Mouse (Mus musculus): Measurements from ENCODE around the gene Tnfsf8. TPM values are rescaled to one million over a fixed set of nuclear protein-coding genes. Genes with fewer than 3 reads are reported as not detected.

The Tnfsf8 gene
- polyA plus RNA-seq, 1 experiment from 2014 or later = not detected

DNA sequence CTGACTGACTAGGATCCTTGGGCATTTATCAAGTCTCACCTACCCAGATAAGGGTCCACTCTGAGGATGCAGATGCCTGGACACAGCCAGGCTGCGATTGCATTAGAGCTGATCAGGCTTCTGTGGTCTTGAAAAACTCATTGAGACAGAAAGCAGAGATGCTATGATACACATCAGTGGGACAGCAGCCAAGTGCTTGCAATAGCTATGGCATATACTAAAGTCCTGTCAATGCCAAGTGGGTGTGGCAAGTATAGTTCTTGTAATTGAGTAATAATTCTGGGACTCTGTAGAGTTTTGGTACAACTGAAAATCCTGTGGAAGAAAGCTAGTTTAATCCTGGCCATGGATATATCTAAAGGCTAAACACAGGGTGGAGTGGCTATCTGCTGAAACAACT lies 63.1 kb downstream of the Tnfsf8 start:
- Histone ChIP-seq H3K36me3 (ENCODE audit: control insufficient read depth, insufficient read depth, low read length) (no peaks in the 10 kb centered on the region), H3K9me3 (ENCODE audit: control insufficient read depth, low read length) (no peaks in the 10 kb centered on the region), H3K27me3 (ENCODE audit: control insufficient read depth, insufficient read depth, low read length) (no peaks in the 10 kb centered on the region), H3K4me1 (replicated peaks; ENCODE audit: control insufficient read depth, insufficient read depth, low read length) (no peaks in the 10 kb centered on the region), H3K27ac (ENCODE audit: low read depth, low read length) (no peak overlapping the region), H3K4me3 (ENCODE audit: low read depth, low read length) (no peak overlapping the region), H3K4me2 (ENCODE audit: low read depth, low read length, severe bottlenecking) (no peak overlapping the region), H3K9ac (ENCODE audit: low read length) (no peak overlapping the region)
- 79% methylated on average over 1 of the region's 1 CpGs for WGBS
- DNase-seq (ENCODE audit: low spot score) = no peak
- no peak for ATAC-seq (replicated peaks; ENCODE audit: low FRiP score)

DNA sequence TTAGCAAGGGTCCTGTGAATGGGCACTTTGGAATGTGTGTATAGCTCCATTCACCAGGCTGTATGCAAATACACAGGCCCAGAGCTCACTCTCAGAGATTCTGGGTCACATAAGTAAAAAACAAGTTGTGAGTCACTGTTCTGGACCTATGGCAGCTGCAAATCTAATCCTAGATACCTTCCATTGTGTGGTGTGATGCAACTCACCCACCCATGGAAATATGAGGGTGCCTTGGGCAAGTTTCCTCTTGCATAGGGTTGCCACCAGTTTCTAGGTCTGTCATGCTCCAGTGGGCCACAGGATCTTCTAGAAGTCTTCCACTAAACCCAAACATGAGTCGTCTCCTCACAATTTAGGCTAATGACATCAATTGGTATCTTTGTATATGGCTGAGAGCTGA lies 64.6 kb downstream of the Tnfsf8 start:
- no peaks in the 10 kb centered on the region for H3K9me3 ChIP-seq (ENCODE audit: control insufficient read depth, low read length)
- no peak overlapping the region for H3K4me3 ChIP-seq (ENCODE audit: low read depth, low read length)
- H3K27me3 ChIP-seq (ENCODE audit: control insufficient read depth, insufficient read depth, low read length) = no peaks in the 10 kb centered on the region
- no peaks in the 10 kb centered on the region for H3K4me1 ChIP-seq (replicated peaks; ENCODE audit: control insufficient read depth, insufficient read depth, low read length)
- ATAC-seq (replicated peaks; ENCODE audit: low FRiP score) = no peak
- 91% methylated on average over 1 of the region's 1 CpGs for WGBS
- no peak for DNase-seq (ENCODE audit: low spot score)
- no peak overlapping the region for H3K4me2 ChIP-seq (ENCODE audit: low read depth, low read length, severe bottlenecking)
- no peak overlapping the region for H3K27ac ChIP-seq (ENCODE audit: low read depth, low read length)
- no peak overlapping the region for H3K9ac ChIP-seq (ENCODE audit: low read length)
- H3K36me3 ChIP-seq (ENCODE audit: control insufficient read depth, insufficient read depth, low read length) = no peaks in the 10 kb centered on the region

DNA sequence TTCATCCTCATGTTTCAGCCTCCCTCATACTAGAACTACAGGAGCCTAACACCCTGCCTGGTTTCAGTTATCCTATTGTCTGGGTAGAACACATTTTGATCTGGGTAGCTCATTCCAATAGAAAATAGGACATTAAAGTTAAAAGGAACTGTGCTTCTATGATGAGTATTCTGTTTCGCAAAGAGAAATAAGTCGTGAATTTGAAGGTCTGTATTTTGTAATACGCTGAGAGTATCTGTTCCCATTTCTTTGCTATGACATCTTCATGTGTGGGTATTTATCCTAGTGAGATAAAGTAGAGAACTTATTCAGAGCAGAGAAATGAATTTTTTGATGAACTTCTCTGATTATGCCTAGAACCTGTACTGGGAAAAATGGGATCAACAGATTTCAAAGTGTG lies 68.8 kb downstream of the Tnfsf8 start:
- ATAC-seq (replicated peaks; ENCODE audit: low FRiP score) (no peak), DNase-seq (ENCODE audit: low spot score) (no peak)
- WGBS = 97% methylated on average over 3 of the region's 3 CpGs
- Histone ChIP-seq H3K36me3 (ENCODE audit: control insufficient read depth, insufficient read depth, low read length) (no peaks in the 10 kb centered on the region), H3K4me2 (ENCODE audit: low read depth, low read length, severe bottlenecking) (no peak overlapping the region), H3K27me3 (ENCODE audit: control insufficient read depth, insufficient read depth, low read length) (no peaks in the 10 kb centered on the region), H3K9ac (ENCODE audit: low read length) (no peak overlapping the region), H3K4me3 (ENCODE audit: low read depth, low read length) (no peak overlapping the region), H3K9me3 (ENCODE audit: control insufficient read depth, low read length) (no peaks in the 10 kb centered on the region), H3K27ac (ENCODE audit: low read depth, low read length) (no peak overlapping the region), H3K4me1 (replicated peaks; ENCODE audit: control insufficient read depth, insufficient read depth, low read length) (no peaks in the 10 kb centered on the region)

DNA sequence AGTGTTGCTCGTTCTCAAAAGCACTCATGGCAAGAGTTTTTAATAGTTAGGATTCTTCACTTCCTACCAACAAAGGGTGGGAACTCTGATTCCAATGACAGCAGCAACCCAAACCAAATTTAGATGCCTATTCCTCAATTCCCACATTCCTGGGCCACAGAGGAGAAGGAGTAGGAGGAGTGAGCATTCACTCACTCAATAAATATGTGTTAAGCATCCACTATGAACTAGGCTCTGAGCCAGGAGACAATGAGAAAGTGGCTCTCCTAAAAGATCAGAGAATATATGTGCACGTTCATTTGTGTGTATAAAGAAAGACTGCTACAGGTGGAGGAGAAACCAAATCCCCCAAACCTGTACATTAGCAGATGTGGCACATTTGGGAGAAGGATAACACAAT lies 75.7 kb downstream of the Tnfsf8 start:
- H3K4me2 ChIP-seq (ENCODE audit: low read depth, low read length, severe bottlenecking) = no peak overlapping the region
- H3K27ac ChIP-seq (ENCODE audit: low read depth, low read length) = no peak overlapping the region
- WGBS = 88% methylated on average over 2 of the region's 2 CpGs
- H3K36me3 ChIP-seq (ENCODE audit: control insufficient read depth, insufficient read depth, low read length) = no peaks in the 10 kb centered on the region
- no peaks in the 10 kb centered on the region for H3K4me1 ChIP-seq (replicated peaks; ENCODE audit: control insufficient read depth, insufficient read depth, low read length)
- no peaks in the 10 kb centered on the region for H3K9me3 ChIP-seq (ENCODE audit: control insufficient read depth, low read length)
- no peak overlapping the region for H3K9ac ChIP-seq (ENCODE audit: low read length)
- H3K4me3 ChIP-seq (ENCODE audit: low read depth, low read length) = no peak overlapping the region
- H3K27me3 ChIP-seq (ENCODE audit: control insufficient read depth, insufficient read depth, low read length) = no peaks in the 10 kb centered on the region
- DNase-seq (ENCODE audit: low spot score) (no peak), ATAC-seq (replicated peaks; ENCODE audit: low FRiP score) (no peak)

DNA sequence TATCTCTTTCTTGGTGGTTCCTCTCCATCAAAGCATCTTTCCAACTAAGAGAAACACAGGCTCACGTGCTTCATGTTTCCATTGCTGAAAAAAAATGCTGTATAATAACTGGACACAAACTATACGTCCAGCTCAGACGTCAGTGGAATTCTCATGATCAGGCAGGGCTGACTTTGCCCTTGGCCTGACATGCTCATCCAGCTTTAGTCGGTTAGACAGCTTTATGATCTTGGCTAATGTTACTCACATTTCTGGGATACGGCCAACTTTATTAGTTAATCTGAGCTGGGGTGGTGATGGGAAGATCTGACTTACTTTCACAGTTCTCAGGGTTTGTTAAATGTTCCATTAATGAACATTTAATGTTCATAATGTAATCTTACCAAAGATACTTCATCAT lies 77.3 kb downstream of the Tnfsf8 start:
- 92% methylated on average over 5 of the region's 5 CpGs for WGBS
- H3K9ac ChIP-seq (ENCODE audit: low read length) = no peak overlapping the region
- no peak for DNase-seq (ENCODE audit: low spot score)
- no peaks in the 10 kb centered on the region for H3K36me3 ChIP-seq (ENCODE audit: control insufficient read depth, insufficient read depth, low read length)
- H3K4me1 ChIP-seq (replicated peaks; ENCODE audit: control insufficient read depth, insufficient read depth, low read length) = no peaks in the 10 kb centered on the region
- H3K27ac ChIP-seq (ENCODE audit: low read depth, low read length) = no peak overlapping the region
- no peaks in the 10 kb centered on the region for H3K9me3 ChIP-seq (ENCODE audit: control insufficient read depth, low read length)
- no peak overlapping the region for H3K4me3 ChIP-seq (ENCODE audit: low read depth, low read length)
- ATAC-seq (replicated peaks; ENCODE audit: low FRiP score) = no peak
- H3K4me2 ChIP-seq (ENCODE audit: low read depth, low read length, severe bottlenecking) = no peak overlapping the region
- H3K27me3 ChIP-seq (ENCODE audit: control insufficient read depth, insufficient read depth, low read length) = no peaks in the 10 kb centered on the region

DNA sequence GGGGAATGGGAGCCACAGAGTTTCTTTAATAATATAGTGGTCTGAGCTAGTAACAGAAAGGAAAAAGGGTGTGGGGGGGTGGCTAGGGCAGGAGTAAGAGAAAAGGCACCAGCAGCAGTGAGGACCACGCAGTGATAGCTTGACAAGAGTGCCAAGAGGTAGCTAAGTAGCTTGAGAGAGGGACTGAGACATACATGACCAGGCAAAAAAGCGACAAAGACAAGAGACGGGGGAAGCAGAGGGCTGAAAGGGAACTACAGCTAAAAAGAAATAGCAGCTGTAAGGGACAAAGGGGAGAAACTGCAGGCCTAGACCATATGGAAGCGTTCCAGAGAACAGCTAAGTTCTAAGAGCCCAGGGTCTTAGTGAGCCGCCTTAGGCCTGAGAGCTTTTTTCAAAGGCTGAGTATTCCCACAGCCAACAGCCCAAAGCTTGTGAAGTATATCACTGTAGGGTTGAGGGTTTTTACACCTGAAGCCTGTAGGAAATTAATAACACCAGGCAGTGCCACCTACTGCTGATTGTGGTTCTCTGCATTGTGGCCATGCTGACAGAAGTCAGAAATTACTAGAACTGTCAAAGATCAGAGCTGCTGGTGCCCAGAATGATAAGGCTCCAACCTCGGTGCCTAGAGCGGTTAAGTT lies 78.1 kb downstream of the Tnfsf8 start:
- H3K4me1 ChIP-seq (replicated peaks; ENCODE audit: control insufficient read depth, insufficient read depth, low read length) = no peaks in the 10 kb centered on the region
- no peaks in the 10 kb centered on the region for H3K27me3 ChIP-seq (ENCODE audit: control insufficient read depth, insufficient read depth, low read length)
- no peak overlapping the region for H3K4me2 ChIP-seq (ENCODE audit: low read depth, low read length, severe bottlenecking)
- H3K9ac ChIP-seq (ENCODE audit: low read length) = no peak overlapping the region
- ATAC-seq (replicated peaks; ENCODE audit: low FRiP score) = no peak
- no peaks in the 10 kb centered on the region for H3K9me3 ChIP-seq (ENCODE audit: control insufficient read depth, low read length)
- no peak overlapping the region for H3K27ac ChIP-seq (ENCODE audit: low read depth, low read length)
- H3K4me3 ChIP-seq (ENCODE audit: low read depth, low read length) = no peak overlapping the region
- DNase-seq (ENCODE audit: low spot score) = no peak
- no peaks in the 10 kb centered on the region for H3K36me3 ChIP-seq (ENCODE audit: control insufficient read depth, insufficient read depth, low read length)
- 82% methylated on average over 7 of the region's 7 CpGs for WGBS

Other genes with a start within 250 kb of the Tnfsf8 start
- gene Tex48, start 238.9 kb downstream of the Tnfsf8 start, polyA plus RNA-seq (2014; fragmentation: Nextera tagmentation; extraction: Ambion mirVana) = not detected in 2 replicates
- not detected in 2 replicates for gene Gm11214, start 198.0 kb downstream of the Tnfsf8 start, polyA plus RNA-seq (2014; fragmentation: Nextera tagmentation; extraction: Ambion mirVana)
- not detected in 2 replicates for gene Tnfsf15, start 116.2 kb downstream of the Tnfsf8 start, polyA plus RNA-seq (2014; fragmentation: Nextera tagmentation; extraction: Ambion mirVana)
- 5.3 and 5.4 TPM in 2 replicates for gene Tnc, start 185.7 kb upstream of the Tnfsf8 start, polyA plus RNA-seq (2014; fragmentation: Nextera tagmentation; extraction: Ambion mirVana)